Mouse (Mus musculus) CD4-positive naive resting alpha-beta T cell, adult 76 days (primary cell): ENCODE data around the gene Kit. TPM values are rescaled to one million over a fixed set of nuclear protein-coding genes. Genes with fewer than 3 reads are reported as not detected.

Experiments
- total RNA-seq: library from RNA; stranded (reverse); gene quantifications from one replicate; pipeline ENCODE4 v1.2.4, GENCODE M21; 2023

The Kit gene
- total RNA-seq: 4.6 TPM

GRCm38 (mm10) chr5:75574852-75575566 lies at the start of gene Kit:
TSS of gene Kit (plus strand) at chr5:75574916.

